Mouse (Mus musculus) MEL (cell line): ENCODE measurements around the gene Hnrnpul1. TPM values are rescaled to one million over a fixed set of nuclear protein-coding genes. Genes with fewer than 3 reads are reported as not detected.

ENCODE experiments used
- DNase-seq: peaks from one replicate; pipeline ENCODE4 v3.0.0; 2011; ENCODE audit warnings: low read depth, low spot score
- H3K27ac ChIP-seq: 2 replicates; pipeline ENCODE4 v1.5.1; 2012; ENCODE audit warnings: low read depth, mild to moderate bottlenecking, control low read depth, low read length, moderate library complexity; ENCODE audit not compliant: control insufficient read depth
- H3K27me3 ChIP-seq, 2 experiments: fragments of 150-350 bp in 1 of 2; sonication (generic) in 1 of 2; 2 replicates each; pipeline ENCODE4 v1.6.1; 2012; ENCODE audit warnings: low read length in 2 of 2, mild to moderate bottlenecking in 2 of 2, improper control_type of control experiment in 1 of 2, moderate library complexity in 1 of 2; ENCODE audit not compliant: insufficient read depth in 2 of 2, control insufficient read depth in 1 of 2
- H3K36me3 ChIP-seq, 2 experiments: 2 replicates each; pipeline ENCODE4 v1.6.1; 2012 to 2014; ENCODE audit warnings: low read length in 2 of 2, improper control_type of control experiment in 1 of 2, inconsistent platforms in 1 of 2, mild to moderate bottlenecking in 1 of 2; ENCODE audit not compliant: insufficient read depth in 2 of 2, control insufficient read depth in 1 of 2
- H3K4me1 ChIP-seq, 2 experiments: fragments of 150-350 bp in 1 of 2; sonication (generic) in 1 of 2; 2 replicates each; pipeline ENCODE4 v1.6.1; 2012; ENCODE audit warnings: low read length in 2 of 2, improper control_type of control experiment in 1 of 2, mild to moderate bottlenecking in 1 of 2; ENCODE audit not compliant: insufficient read depth in 2 of 2, control insufficient read depth in 1 of 2
- H3K4me3 ChIP-seq, 2 experiments: fragments of 150-350 bp in 1 of 2; sonication (generic) in 1 of 2; 2 replicates each; pipeline ENCODE4 v1.5.1; 2012; ENCODE audit warnings: low read depth in 2 of 2, low read length in 2 of 2, mild to moderate bottlenecking in 2 of 2, moderate library complexity in 2 of 2, control low read depth in 1 of 2, improper control_type of control experiment in 1 of 2; ENCODE audit not compliant: control insufficient read depth in 1 of 2, insufficient read depth in 1 of 2
- H3K79me2 ChIP-seq: 2 replicates; pipeline ENCODE4 v1.6.1; 2012; ENCODE audit warnings: mild to moderate bottlenecking, low read length, moderate library complexity; ENCODE audit not compliant: control insufficient read depth, poor library complexity, insufficient read depth
- H3K9ac ChIP-seq: 2 replicates; pipeline ENCODE4 v1.6.1; 2012; ENCODE audit warnings: low read depth, mild to moderate bottlenecking, control low read depth, low read length, moderate library complexity; ENCODE audit not compliant: control insufficient read depth, poor library complexity, severe bottlenecking
- H3K9me3 ChIP-seq: fragments of 150-350 bp; sonication (generic); replicated peaks from 2 replicates; pipeline ENCODE4 v1.6.1; 2012; ENCODE audit warnings: mild to moderate bottlenecking, low read length, improper control_type of control experiment, moderate library complexity; ENCODE audit not compliant: insufficient read depth
- CHD1 ChIP-seq: IDR thresholded peaks from 2 replicates; pipeline ENCODE4 v1.6.1; 2012; ENCODE audit warnings: low read depth, mild to moderate bottlenecking, inconsistent platforms, low read length, improper control_type of control experiment
- CHD2 ChIP-seq: IDR thresholded peaks from 2 replicates; pipeline ENCODE4 v1.6.1; 2011; ENCODE audit warnings: low read length, improper control_type of control experiment
- CTCF ChIP-seq, 3 experiments: IDR thresholded peaks in 2 of 3; conservative IDR thresholded peaks in 1 of 3; 2 replicates each; pipeline ENCODE4 v1.5.1; 2011 to 2012; ENCODE audit warnings: low read length in 3 of 3, low read depth in 2 of 3, mild to moderate bottlenecking in 2 of 3, improper control_type of control experiment in 1 of 3, inconsistent platforms in 1 of 3, mixed read lengths in 1 of 3, moderate library complexity in 1 of 3; ENCODE audit not compliant: control insufficient read depth in 1 of 3, insufficient read depth in 1 of 3, poor library complexity in 1 of 3, severe bottlenecking in 1 of 3
- ELF1 ChIP-seq: IDR thresholded peaks from 2 replicates; pipeline ENCODE4 v1.6.1; 2014; ENCODE audit warnings: low read depth, mild to moderate bottlenecking, inconsistent platforms, low read length, improper control_type of control experiment, moderate library complexity
- EP300 ChIP-seq, 2 experiments: IDR thresholded peaks; 2 replicates each; pipeline ENCODE4 v1.6.1; 2011; ENCODE audit warnings: improper control_type of control experiment in 2 of 2, low read length in 2 of 2, low read depth in 1 of 2, mild to moderate bottlenecking in 1 of 2
- ETS1 ChIP-seq: IDR thresholded peaks from 2 replicates; pipeline ENCODE4 v1.6.1; 2012; ENCODE audit warnings: low read depth, mild to moderate bottlenecking, inconsistent platforms, low read length, improper control_type of control experiment, moderate library complexity
- HCFC1 ChIP-seq: IDR thresholded peaks from 2 replicates; pipeline ENCODE4 v1.6.1; 2012; ENCODE audit warnings: low read depth, mild to moderate bottlenecking, inconsistent platforms, low read length, improper control_type of control experiment, moderate library complexity
- MAZ ChIP-seq: IDR thresholded peaks from 2 replicates; pipeline ENCODE4 v1.6.1; 2012; ENCODE audit warnings: low read depth, mild to moderate bottlenecking, inconsistent platforms, low read length, improper control_type of control experiment
- MYC ChIP-seq: IDR thresholded peaks from 2 replicates; pipeline ENCODE4 v1.6.1; 2011; ENCODE audit warnings: low read depth, mild to moderate bottlenecking, low read length, improper control_type of control experiment, moderate library complexity
- NRF1 ChIP-seq: IDR thresholded peaks from 2 replicates; pipeline ENCODE4 v1.6.1; 2014; ENCODE audit warnings: low read depth, mild to moderate bottlenecking, inconsistent platforms, low read length, improper control_type of control experiment, moderate library complexity; ENCODE audit not compliant: poor library complexity, insufficient read depth, severe bottlenecking
- POLR2A ChIP-seq, 2 experiments: IDR thresholded peaks; 2 replicates each; pipeline ENCODE4 v1.6.1; 2011 to 2012; ENCODE audit warnings: low read length in 2 of 2, mild to moderate bottlenecking in 2 of 2, control low read depth in 1 of 2, improper control_type of control experiment in 1 of 2, low read depth in 1 of 2, moderate library complexity in 1 of 2; ENCODE audit not compliant: control insufficient read depth in 1 of 2, insufficient read depth in 1 of 2, poor library complexity in 1 of 2
- POLR2AphosphoS5 ChIP-seq: IDR thresholded peaks from 2 replicates; pipeline ENCODE4 v1.6.1; 2012; ENCODE audit warnings: low read depth, borderline replicate concordance, mild to moderate bottlenecking, inconsistent platforms, low read length, moderate library complexity, mixed read lengths
- RAD21 ChIP-seq: IDR thresholded peaks from 2 replicates; pipeline ENCODE4 v1.6.1; 2011; ENCODE audit warnings: mild to moderate bottlenecking, low read depth, low read length, improper control_type of control experiment
- TAL1 ChIP-seq: IDR thresholded peaks from 2 replicates; pipeline ENCODE4 v1.6.1; 2012; ENCODE audit warnings: mild to moderate bottlenecking, inconsistent platforms, low read length, moderate library complexity, mixed read lengths
- TBP ChIP-seq: IDR thresholded peaks from 2 replicates; pipeline ENCODE4 v1.8.0; 2011; ENCODE audit warnings: low read depth, low read length, improper control_type of control experiment
- TCF12 ChIP-seq: IDR thresholded peaks from 2 replicates; pipeline ENCODE4 v1.6.1; 2014; ENCODE audit warnings: low read depth, mild to moderate bottlenecking, inconsistent platforms, low read length, improper control_type of control experiment, moderate library complexity
- UBTF ChIP-seq: IDR thresholded peaks from 2 replicates; pipeline ENCODE4 v1.6.1; 2012; ENCODE audit warnings: low read depth, mild to moderate bottlenecking, inconsistent platforms, low read length, improper control_type of control experiment, moderate library complexity, borderline replicate concordance; ENCODE audit not compliant: insufficient read depth
- ZKSCAN1 ChIP-seq: IDR thresholded peaks from 2 replicates; pipeline ENCODE4 v1.6.1; 2012; ENCODE audit warnings: low read depth, mild to moderate bottlenecking, inconsistent platforms, low read length, improper control_type of control experiment, moderate library complexity
- polyA plus RNA-seq, 2 experiments: library from polyadenylated mRNA; stranded (reverse) in 1 of 2; unstranded in 1 of 2; fragments of >175 nt in 1 of 2; fragments of >200 nt in 1 of 2; gene quantifications; 2 replicates each; pipeline versions ENCODE4 v1.2.1 to v1.2.4; 2012; ENCODE audit warnings: low replicate concordance in 2 of 2, low read depth in 1 of 2; ENCODE audit not compliant: insufficient read length in 2 of 2, insufficient read depth in 1 of 2, missing spikeins in 1 of 2
- total RNA-seq: library from RNA; depleted of rRNA; stranded (reverse); fragments of 300-350 nt; gene quantifications from 2 replicates; pipeline ENCODE4 v1.2.3, GENCODE M21; 2012

The Hnrnpul1 gene
- total and polyA plus RNA-seq, 3 experiments: 56.1 to 215 (median 181) TPM

DNA sequence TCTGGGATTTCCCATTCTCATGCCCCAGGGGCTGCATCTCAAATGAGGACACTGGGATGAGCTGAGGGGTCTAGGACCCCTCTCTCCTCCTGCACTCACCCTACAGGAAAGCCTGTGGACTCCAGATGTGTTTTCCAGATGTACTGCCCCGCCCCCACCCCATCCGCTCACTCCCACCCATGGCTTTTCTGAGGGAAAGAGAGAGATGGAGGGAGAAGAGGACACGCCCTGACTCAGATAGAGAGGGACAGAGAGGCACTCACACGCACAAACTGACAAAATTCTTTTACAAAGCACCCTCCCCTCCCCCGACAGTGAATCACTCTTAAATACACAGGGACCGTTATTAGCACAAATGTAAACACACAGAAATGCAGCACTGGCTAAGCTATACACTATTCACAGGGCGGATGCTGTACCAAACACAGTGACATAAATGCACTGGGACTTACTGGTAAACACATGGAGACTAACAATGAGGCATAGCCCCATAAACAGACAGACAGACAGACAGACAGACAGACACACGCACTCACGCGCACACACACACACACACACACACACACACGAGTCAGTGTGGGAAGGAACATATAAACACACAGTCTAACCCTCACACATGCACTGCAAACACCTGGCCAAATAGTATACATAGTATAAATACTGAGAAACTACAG, 27.5 kb upstream of the Hnrnpul1 start:
- DNase-seq: no peak
- H3K27me3 ChIP-seq: no peaks in the 10 kb centered on the region
- H3K36me3 ChIP-seq: no peaks in the 10 kb centered on the region
- no peak overlapping the region for H3K27ac ChIP-seq
- no peaks in the 10 kb centered on the region for H3K4me1 ChIP-seq
- no peak overlapping the region for H3K4me3 ChIP-seq
- H3K9ac ChIP-seq: no peak overlapping the region
- TF ChIP-seq POLR2A (IDR thresholded peaks at IDR 0.05; ENCODE audit: control insufficient read depth in 1 of 2, insufficient read depth in 1 of 2, low read depth in 1 of 2, low read length in 2 of 2, poor library complexity in 1 of 2): no peak
- no peak for TF ChIP-seq TBP
- no peak for TF ChIP-seq EP300 (IDR thresholded peaks at IDR 0.05; ENCODE audit: low read depth in 1 of 2, low read length in 2 of 2)
- no peak for TF ChIP-seq RAD21
- no peaks in the 10 kb centered on the region for H3K79me2 ChIP-seq
- H3K9me3 ChIP-seq: no peaks in the 10 kb centered on the region

DNA sequence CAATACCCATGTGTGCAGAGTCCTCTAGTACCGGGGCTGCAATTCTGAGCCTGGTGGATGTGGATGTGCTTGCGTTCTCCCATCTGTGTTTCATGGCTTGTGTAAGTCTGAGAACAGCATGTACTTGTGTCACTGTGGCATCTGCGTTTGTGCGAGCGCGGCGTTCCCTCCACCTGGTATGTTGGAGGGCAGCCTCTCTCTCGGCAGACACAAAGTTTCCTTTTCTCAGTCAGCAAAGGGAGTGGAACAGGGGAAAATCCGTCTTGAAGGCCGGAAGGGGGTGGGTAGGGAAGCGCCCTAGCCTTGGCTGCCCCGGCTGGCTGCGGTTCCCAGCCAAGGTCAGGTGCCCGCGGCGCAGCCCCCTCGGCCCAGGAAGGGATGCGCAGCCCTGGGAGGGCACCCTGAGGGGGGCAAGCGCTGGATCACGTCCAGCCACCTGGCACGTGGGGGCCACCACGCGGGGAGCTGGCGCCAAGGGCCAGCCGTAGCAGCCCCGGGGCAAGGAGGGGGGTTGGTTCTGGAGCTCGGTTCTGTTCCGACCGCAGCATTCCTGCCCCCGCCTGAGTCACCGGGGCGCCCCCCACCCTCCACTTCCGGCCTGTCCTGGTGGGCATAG, 26.9 kb upstream of the Hnrnpul1 start:
- Histone ChIP-seq H3K27me3 (no peaks in the 10 kb centered on the region), H3K79me2 (no peaks in the 10 kb centered on the region), H3K4me3 (no peak overlapping the region), H3K36me3 (no peaks in the 10 kb centered on the region), H3K9me3 (no peaks in the 10 kb centered on the region), H3K27ac (no peak overlapping the region), H3K9ac (no peak overlapping the region), H3K4me1 (no peaks in the 10 kb centered on the region)
- no peak for TF ChIP-seq TBP
- no peak for TF ChIP-seq UBTF
- TF ChIP-seq ZKSCAN1: no peak
- TF ChIP-seq CHD2: no peak
- no peak for TF ChIP-seq TAL1
- no peak for TF ChIP-seq CTCF (IDR thresholded peaks at IDR 0.05 in 2 of 3, conservative IDR thresholded peaks at IDR 0.05 in 1 of 3; ENCODE audit: control insufficient read depth in 1 of 3, insufficient read depth in 1 of 3, low read depth in 2 of 3, low read length in 3 of 3, poor library complexity in 1 of 3, severe bottlenecking in 1 of 3)
- no peak for TF ChIP-seq MYC
- TF ChIP-seq POLR2A (IDR thresholded peaks at IDR 0.05; ENCODE audit: control insufficient read depth in 1 of 2, insufficient read depth in 1 of 2, low read depth in 1 of 2, low read length in 2 of 2, poor library complexity in 1 of 2): no peak
- no peak for TF ChIP-seq POLR2AphosphoS5
- TF ChIP-seq HCFC1: no peak
- TF ChIP-seq TCF12: no peak
- TF ChIP-seq MAZ: no peak
- no peak for TF ChIP-seq NRF1
- no peak for TF ChIP-seq ETS1
- no peak for TF ChIP-seq ELF1
- TF ChIP-seq CHD1: no peak
- DNase-seq: no peak
